Mouse (Mus musculus) stomach, embryonic 15.5 days (tissue): ENCODE results near the gene Otog. TPM values are rescaled to one million over a fixed set of nuclear protein-coding genes. Genes with fewer than 3 reads are reported as not detected.

Experiments
- ATAC-seq: fragments of 200-750 bp; cut with Nextera tagmentation; 2 replicates; pipeline ENCODE4 v1.8.0; 2017; ENCODE audit warnings: low read depth, moderate number of reproducible peaks, moderate TSS enrichment; ENCODE audit not compliant: insufficient read depth, low FRiP score
- H3K27ac ChIP-seq: fragments of 300-500 bp; sonication (generic); 2 replicates; pipeline ENCODE4 v1.5.1; 2015; ENCODE audit warnings: mild to moderate bottlenecking, inconsistent platforms
- H3K27me3 ChIP-seq: fragments of 300-500 bp; sonication (generic); replicated peaks from 2 replicates; pipeline ENCODE4 v1.6.1; 2015; ENCODE audit warnings: inconsistent platforms
- H3K36me3 ChIP-seq: fragments of 300-500 bp; sonication (generic); 2 replicates; pipeline ENCODE4 v1.6.1; 2015; ENCODE audit warnings: inconsistent platforms
- H3K4me1 ChIP-seq: fragments of 300-500 bp; sonication (generic); 2 replicates; pipeline ENCODE4 v1.6.1; 2015; ENCODE audit warnings: inconsistent platforms
- H3K4me2 ChIP-seq: fragments of 300-500 bp; sonication (generic); 2 replicates; pipeline ENCODE4 v1.6.1; 2015; ENCODE audit warnings: mild to moderate bottlenecking, inconsistent platforms
- H3K4me3 ChIP-seq: fragments of 300-500 bp; sonication (generic); replicated peaks from 2 replicates; pipeline ENCODE4 v1.5.1; 2015; ENCODE audit warnings: inconsistent platforms
- H3K9ac ChIP-seq: fragments of 300-500 bp; sonication (generic); 2 replicates; pipeline ENCODE4 v1.6.1; 2015; ENCODE audit warnings: inconsistent platforms
- H3K9me3 ChIP-seq: fragments of 300-500 bp; sonication (generic); 2 replicates; pipeline ENCODE4 v1.6.1; 2016; ENCODE audit warnings: inconsistent platforms
- WGBS: fragments of 180-500 bp; shearing (Covaris S2); methylation state at CpG from one replicate; pipeline ENCODE4 v1.1.7; 2015; 5-methylcytosine and 5-hydroxymethylcytosine counted together
- polyA plus RNA-seq: library from polyadenylated mRNA; unstranded; fragments of >200 nt; fragmentation: Nextera tagmentation; extraction: Ambion mirVana; gene quantifications from 2 replicates; pipeline ENCODE4 v1.2.1, GENCODE M21; 2015

The Otog gene
- polyA plus RNA-seq, 1 experiment from 2014 or later, result 0.04 TPM

- Histone ChIP-seq H3K27ac (no peak overlapping the region), H3K4me3 (no peak overlapping the region), H3K36me3 (no peaks in the 10 kb centered on the region), H3K4me2 (no peak overlapping the region), H3K4me1 (no peaks in the 10 kb centered on the region), H3K27me3 (no peaks in the 10 kb centered on the region), H3K9me3 (no peaks in the 10 kb centered on the region), H3K9ac (no peak overlapping the region)
- ATAC-seq, result no peak
- WGBS, result 44% methylated on average over 3 of the region's 3 CpGs
These were observed 99.0 kb downstream of the Otog start for GRCm38 (mm10) chr7:46339818-46340217.

GRCm38 (mm10) chr7:46340295-46340694, 99.5 kb downstream of the Otog start:
- ATAC-seq, result no peak
- no peak overlapping the region for H3K9ac ChIP-seq
- H3K4me1 ChIP-seq, result no peaks in the 10 kb centered on the region
- no peak overlapping the region for H3K27ac ChIP-seq
- H3K36me3 ChIP-seq, result no peaks in the 10 kb centered on the region
- H3K4me2 ChIP-seq, result no peak overlapping the region
- no peaks in the 10 kb centered on the region for H3K27me3 ChIP-seq
- no peaks in the 10 kb centered on the region for H3K9me3 ChIP-seq
- WGBS, result 74% methylated on average over 5 of the region's 5 CpGs
- no peak overlapping the region for H3K4me3 ChIP-seq

- 82% methylated on average over 9 of the region's 9 CpGs for WGBS
- Histone ChIP-seq H3K9ac (no peak overlapping the region), H3K27ac (no peak overlapping the region), H3K4me2 (no peak overlapping the region), H3K27me3 (no peaks in the 10 kb centered on the region), H3K4me3 (no peak overlapping the region), H3K36me3 (no peaks in the 10 kb centered on the region), H3K4me1 (no peaks in the 10 kb centered on the region), H3K9me3 (no peaks in the 10 kb centered on the region)
- ATAC-seq, result no peak
These were observed 100.7 kb downstream of the Otog start for GRCm38 (mm10) chr7:46341471-46341870.

GRCm38 (mm10) chr7:46347692-46348091, 106.9 kb downstream of the Otog start:
- ATAC-seq, result no peak
- no peaks in the 10 kb centered on the region for H3K9me3 ChIP-seq
- H3K4me2 ChIP-seq, result no peak overlapping the region
- H3K4me1 ChIP-seq, result no peaks in the 10 kb centered on the region
- no peak overlapping the region for H3K9ac ChIP-seq
- 59% methylated on average over 4 of the region's 4 CpGs for WGBS
- no peaks in the 10 kb centered on the region for H3K36me3 ChIP-seq
- no peak overlapping the region for H3K4me3 ChIP-seq
- H3K27ac ChIP-seq, result no peak overlapping the region
- H3K27me3 ChIP-seq, result peaks cover 30% of the 10 kb centered on the region

- ATAC-seq, result no peak
- Histone ChIP-seq H3K9ac (no peak overlapping the region), H3K27ac (no peak overlapping the region), H3K27me3 (peaks cover 30% of the 10 kb centered on the region), H3K9me3 (no peaks in the 10 kb centered on the region), H3K4me2 (no peak overlapping the region), H3K36me3 (no peaks in the 10 kb centered on the region), H3K4me3 (no peak overlapping the region), H3K4me1 (no peaks in the 10 kb centered on the region)
- 6% methylated on average over 34 of the region's 36 CpGs for WGBS
These were observed 108.0 kb downstream of the Otog start for GRCm38 (mm10) chr7:46348813-46349212.

- no peak for ATAC-seq
- Histone ChIP-seq H3K4me1 (no peaks in the 10 kb centered on the region), H3K36me3 (no peaks in the 10 kb centered on the region), H3K9me3 (no peaks in the 10 kb centered on the region), H3K4me3 (no peak overlapping the region), H3K27me3 (peaks cover 30% of the 10 kb centered on the region), H3K27ac (no peak overlapping the region), H3K9ac (no peak overlapping the region), H3K4me2 (no peak overlapping the region)
- WGBS, result 46% methylated on average over 9 of the region's 9 CpGs
These were observed 109.4 kb downstream of the Otog start for GRCm38 (mm10) chr7:46350119-46350702.

- no peak overlapping the region for H3K9ac ChIP-seq
- H3K36me3 ChIP-seq, result no peaks in the 10 kb centered on the region
- H3K4me1 ChIP-seq, result no peaks in the 10 kb centered on the region
- H3K27ac ChIP-seq, result peak overlapping the region; percentile 7; the same call in 1 of the 2 replicates
- no peaks in the 10 kb centered on the region for H3K9me3 ChIP-seq
- H3K4me3 ChIP-seq, result no peak overlapping the region
- WGBS, result 66% methylated on average over 2 of the region's 2 CpGs
- no peak for ATAC-seq
- no peak overlapping the region for H3K4me2 ChIP-seq
- peaks cover 25% of the 10 kb centered on the region for H3K27me3 ChIP-seq
These were observed 112.0 kb downstream of the Otog start for GRCm38 (mm10) chr7:46352748-46353147.

GRCm38 (mm10) chr7:46353216-46353615, 112.4 kb downstream of the Otog start:
- Histone ChIP-seq H3K9me3 (no peaks in the 10 kb centered on the region), H3K4me1 (no peaks in the 10 kb centered on the region), H3K9ac (no peak overlapping the region), H3K4me2 (no peak overlapping the region), H3K27me3 (peaks cover 20% of the 10 kb centered on the region), H3K27ac (no peak overlapping the region), H3K36me3 (no peaks in the 10 kb centered on the region), H3K4me3 (no peak overlapping the region)
- ATAC-seq, result 0 out of 2 replicates have a peak, but pooled peaks have one; percentile 22
- 44% methylated on average over 8 of the region's 8 CpGs for WGBS

GRCm38 (mm10) chr7:46353875-46354274, 113.1 kb downstream of the Otog start:
- H3K9me3 ChIP-seq, result no peaks in the 10 kb centered on the region
- H3K4me2 ChIP-seq, result no peak overlapping the region
- no peak overlapping the region for H3K27ac ChIP-seq
- H3K36me3 ChIP-seq, result no peaks in the 10 kb centered on the region
- H3K27me3 ChIP-seq, result peaks cover 14% of the 10 kb centered on the region
- 19% methylated on average over 4 of the region's 4 CpGs for WGBS
- ATAC-seq, result no peak
- H3K9ac ChIP-seq, result no peak overlapping the region
- H3K4me3 ChIP-seq, result no peak overlapping the region
- no peaks in the 10 kb centered on the region for H3K4me1 ChIP-seq

Other genes starting within 250 kb of the Otog start
- 1.3 and 2.0 TPM in 2 replicates for gene Abcc6, start 210.7 kb upstream of the Otog start, polyA plus RNA-seq
- gene Nomo1, start 207.3 kb upstream of the Otog start, polyA plus RNA-seq, result 44.7 and 54.1 TPM in 2 replicates
- 1.0 and 2.0 TPM in 2 replicates for gene Kcnj11, start 140.2 kb upstream of the Otog start, polyA plus RNA-seq
- gene Abcc8, start 61.0 kb upstream of the Otog start, polyA plus RNA-seq, result 11.1 and 17.8 TPM in 2 replicates
- gene Ush1c, start 2.5 kb upstream of the Otog start, polyA plus RNA-seq, result 15.2 and 16.1 TPM in 2 replicates
- gene Myod1, start 135.5 kb downstream of the Otog start, polyA plus RNA-seq, result 0.81 and 1.3 TPM in 2 replicates
- gene Kcnc1, start 155.5 kb downstream of the Otog start, polyA plus RNA-seq, result 0.34 and 0.87 TPM in 2 replicates